Mouse (Mus musculus): Measurements from ENCODE around the gene Hmga2.

GRCm38 (mm10) chr10:120402966-120403365 is 73.3 kb downstream of the Hmga2 start:
- TF ChIP-seq CTCF (IDR thresholded peaks at IDR 0.05; ENCODE audit: control insufficient read depth, insufficient read depth, low read length) (no peak), POLR2A (IDR thresholded peaks at IDR 0.05; ENCODE audit: borderline replicate concordance, control insufficient read depth, low read depth, low read length) (no peak)

Data from bone marrow, adult 2 months (tissue).